Mouse (Mus musculus) mouse embryonic stem cell (cell line): ENCODE measurements around the gene Gast.

Experiments used
- in situ Hi-C, 2 experiments: fragments of 300-500 bp; cut with MboI; formaldehyde crosslinking; loops; 1 replicate in 1 of 2; 3 replicates in 1 of 2; pipeline ENCODE4 v1.14.3; 2019 to 2020; ENCODE audit warnings: low sequenced_read_pairs in 2 of 2, low pct_unique_long_range_greater_than_20kb in 1 of 2, mixed read lengths in 1 of 2; ENCODE audit not compliant: unreplicated experiment in 1 of 2

The Gast gene

DNA sequence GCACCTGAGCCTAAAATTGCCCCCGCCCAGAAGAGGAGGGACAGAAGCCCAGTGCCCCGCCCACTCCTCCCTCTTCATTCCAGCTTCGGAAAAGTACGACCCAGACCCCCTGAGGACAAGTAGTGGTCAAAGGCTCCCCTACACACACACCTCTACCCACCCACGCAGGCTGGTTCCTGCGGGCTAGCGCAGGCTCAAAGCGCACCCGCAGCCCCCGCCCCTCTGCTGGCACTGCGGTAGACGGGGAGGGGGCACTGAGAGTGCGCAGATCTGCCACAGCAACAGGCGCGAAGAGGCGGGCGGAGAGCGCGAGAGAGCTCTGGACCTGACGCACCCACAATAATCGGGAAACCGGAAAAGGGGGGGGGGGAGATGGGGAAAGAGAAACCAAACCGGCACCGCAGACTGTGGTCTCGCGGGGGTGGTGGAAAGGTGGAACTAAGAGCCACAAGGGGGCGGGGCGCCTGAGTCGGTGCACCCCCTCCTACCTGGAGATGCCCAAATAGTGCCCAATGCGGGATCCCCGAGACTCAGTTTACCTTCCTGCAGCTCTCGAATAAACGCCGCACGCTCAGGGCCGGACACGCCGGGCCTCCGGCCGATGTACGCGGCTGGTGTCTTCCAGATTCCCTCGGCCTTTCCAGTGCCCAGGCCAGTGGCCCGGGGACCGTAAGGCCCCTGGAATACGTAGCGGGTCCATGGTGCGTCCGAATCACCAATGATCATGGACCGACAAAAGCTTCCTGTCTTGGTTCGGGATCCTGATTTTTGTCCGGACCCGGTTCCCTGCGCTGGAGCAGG lies 21.1 kb downstream of the Gast start:
- in situ Hi-C loops, result loop anchor here in 1 of 2 experiments (5.0 kb wide), 2 partner anchors 52 to 342 kb away; no protein-coding TSS in a partner anchor

GRCm38 (mm10) chr11:100355972-100356818 lies 22.0 kb downstream of the Gast start, which contains the start of gene Hap1:
Gene Hap1 (minus strand): TSS chr11:100356128.
- in situ Hi-C loops, result loop anchor here in 1 of 2 experiments (5.0 kb wide), 2 partner anchors 51 to 341 kb away; no protein-coding TSS in a partner anchor

- in situ Hi-C loops, result loop anchor here in 1 of 2 experiments (5.0 kb wide), 2 partner anchors 50 to 340 kb away; no protein-coding TSS in a partner anchor
Measured at GRCm38 (mm10) chr11:100356819-100357211, 22.6 kb downstream of the Gast start.

DNA sequence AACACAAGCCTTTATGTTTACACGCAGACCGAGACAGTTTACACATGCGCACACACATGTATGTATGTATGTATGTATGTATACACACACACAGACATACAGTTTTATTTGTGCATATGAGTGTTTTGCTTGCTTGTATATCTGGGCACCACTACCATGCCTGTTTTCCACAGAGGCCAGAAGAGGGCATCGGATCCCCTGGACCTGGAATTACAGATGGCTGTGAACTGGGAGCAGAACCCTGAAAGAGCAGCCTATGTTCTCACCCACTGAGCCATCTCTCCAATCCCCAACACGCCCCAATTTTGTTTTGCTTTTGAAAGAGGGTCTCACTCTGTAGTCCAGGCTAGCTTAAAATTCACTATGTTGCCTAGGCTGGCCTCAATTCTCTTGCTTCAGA lies 23.2 kb downstream of the Gast start:
- in situ Hi-C loops, result loop anchor here in 1 of 2 experiments (5.0 kb wide), 2 partner anchors 50 to 340 kb away; no protein-coding TSS in a partner anchor

DNA sequence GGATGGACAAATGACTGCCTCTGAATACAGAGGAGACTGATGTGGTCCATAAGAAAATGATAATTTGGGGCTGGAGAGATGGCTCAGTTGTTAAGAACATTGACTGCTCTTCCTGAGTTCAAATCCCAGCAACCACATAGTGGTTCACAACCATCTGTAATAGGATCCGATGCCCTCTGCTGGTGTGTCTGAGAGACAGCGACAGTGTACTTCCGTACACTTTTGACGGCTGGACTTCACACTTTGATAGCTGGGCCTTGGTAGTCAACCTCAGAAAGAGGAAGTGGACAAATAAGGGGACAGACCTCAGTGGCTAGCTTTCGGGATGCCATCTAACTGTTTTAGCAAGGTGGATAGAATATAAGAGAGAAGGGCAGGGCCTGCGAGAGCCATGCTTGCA lies 26.0 kb downstream of the Gast start:
- in situ Hi-C loops, result loop anchor here in 1 of 2 experiments (5.0 to 10.0 kb wide), 2 partner anchors 47 to 345 kb away; partner anchors contain the start of gene Dhx58

GRCm38 (mm10) chr11:100361059-100361458 lies 26.9 kb downstream of the Gast start:
- in situ Hi-C loops, result loop anchor here in 1 of 2 experiments (5.0 to 10.0 kb wide), 2 partner anchors 46 to 344 kb away; partner anchors contain the start of gene Dhx58

- in situ Hi-C loops, result loop anchor here in 1 of 2 experiments (5.0 to 10.0 kb wide), 2 partner anchors 45 to 342 kb away; partner anchors contain the start of gene Dhx58
Measured at GRCm38 (mm10) chr11:100362209-100362978, 28.2 kb downstream of the Gast start.

DNA sequence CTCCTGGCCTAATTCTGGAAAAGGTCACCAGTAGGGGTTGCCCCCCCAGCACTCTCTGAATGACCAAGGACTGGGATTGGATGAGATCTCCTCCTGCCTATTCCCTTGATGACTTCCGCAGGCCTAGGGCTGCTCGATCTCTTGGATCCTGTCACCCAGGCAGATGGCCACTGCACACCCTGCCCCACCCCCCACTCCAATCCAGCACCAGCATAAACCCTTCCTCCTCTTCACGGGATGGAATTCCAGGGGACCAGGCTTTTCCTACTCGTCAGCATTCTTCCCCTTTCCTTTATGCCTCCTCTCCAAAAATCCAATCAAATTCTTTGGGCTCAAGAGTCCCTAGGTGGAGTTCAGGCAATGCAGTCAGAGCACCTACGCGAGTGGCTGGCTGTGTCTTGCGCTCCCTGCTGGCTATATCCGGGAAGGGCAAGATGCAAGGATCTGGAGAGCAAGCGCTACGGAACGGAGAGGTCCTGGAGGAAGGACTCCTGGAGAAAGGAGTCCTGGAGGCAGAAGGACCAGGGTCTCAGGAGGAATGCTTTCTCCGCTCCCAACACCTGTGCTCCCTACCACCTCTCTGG lies 28.9 kb downstream of the Gast start:
- in situ Hi-C loops, result loop anchor here in 1 of 2 experiments (5.0 to 10.0 kb wide), 2 partner anchors 44 to 342 kb away; partner anchors contain the start of gene Dhx58

DNA sequence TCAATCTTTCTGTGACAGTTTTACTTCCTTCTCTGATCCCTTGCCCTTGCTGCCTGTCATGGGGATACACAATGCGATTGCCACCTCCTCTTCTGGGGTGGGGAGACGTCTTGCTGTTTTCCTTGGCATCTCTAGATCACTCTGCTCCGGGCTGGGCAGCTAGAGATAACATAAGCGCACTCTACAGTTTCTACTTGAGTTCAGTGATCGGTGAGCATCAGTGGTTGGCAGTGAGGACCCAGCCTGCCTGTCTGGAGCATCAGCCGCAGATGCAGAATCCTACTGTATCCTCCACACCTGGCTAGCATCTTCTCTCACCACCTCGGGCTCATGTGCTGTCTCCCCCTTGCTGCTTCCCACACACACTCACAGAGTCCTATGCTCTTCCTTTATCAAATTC lies 34.9 kb downstream of the Gast start:
- in situ Hi-C loops, result loop anchor here in 1 of 2 experiments (10.0 kb wide), 1 partner anchor 336 kb away; the partner anchor contains the start of gene Dhx58

- in situ Hi-C loops, result loop anchor here in 1 of 2 experiments (10.0 kb wide), 1 partner anchor 335 kb away; the partner anchor contains the start of gene Dhx58
Measured at GRCm38 (mm10) chr11:100369822-100370221, 35.6 kb downstream of the Gast start.

DNA sequence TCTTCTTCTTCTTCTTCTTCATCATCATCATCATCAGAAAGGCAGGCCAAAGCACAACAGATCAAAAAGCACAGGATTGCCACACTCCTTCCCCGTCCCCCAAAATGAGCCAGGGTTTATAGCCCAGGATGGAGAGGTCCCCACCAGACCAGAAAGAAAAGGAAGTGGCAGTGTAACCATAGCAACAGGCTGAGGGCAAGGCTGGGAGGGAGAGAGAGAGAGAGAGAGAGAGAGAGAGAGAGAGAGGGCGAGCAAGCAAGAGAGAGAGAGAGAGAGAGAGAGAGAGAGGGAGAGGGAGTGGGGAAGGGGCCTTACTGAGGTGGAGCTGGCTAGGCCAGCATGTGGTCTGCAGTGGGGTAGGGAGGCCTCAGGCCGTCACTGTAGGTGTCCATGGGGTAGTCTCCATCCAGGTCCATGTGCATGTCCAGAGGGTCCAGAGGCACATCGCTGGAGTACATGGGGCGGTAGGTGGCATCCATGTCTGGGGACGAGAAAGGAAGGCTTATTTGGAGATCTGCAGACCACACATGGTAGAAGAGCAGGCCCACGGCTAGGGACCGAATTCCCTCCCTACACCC lies 37.9 kb downstream of the Gast start:
- in situ Hi-C loops, result no loop called here

- in situ Hi-C loops, result no loop called here
Measured at GRCm38 (mm10) chr11:100375127-100375526, 40.9 kb downstream of the Gast start.

GRCm38 (mm10) chr11:100376005-100376404 lies 41.8 kb downstream of the Gast start:
- in situ Hi-C loops, result no loop called here

GRCm38 (mm10) chr11:100376746-100377389 lies 42.7 kb downstream of the Gast start:
- in situ Hi-C loops, result no loop called here

- in situ Hi-C loops, result no loop called here
Measured at GRCm38 (mm10) chr11:100377989-100378388, 43.8 kb downstream of the Gast start.

GRCm38 (mm10) chr11:100378446-100378845 lies 44.2 kb downstream of the Gast start:
- in situ Hi-C loops, result no loop called here

DNA sequence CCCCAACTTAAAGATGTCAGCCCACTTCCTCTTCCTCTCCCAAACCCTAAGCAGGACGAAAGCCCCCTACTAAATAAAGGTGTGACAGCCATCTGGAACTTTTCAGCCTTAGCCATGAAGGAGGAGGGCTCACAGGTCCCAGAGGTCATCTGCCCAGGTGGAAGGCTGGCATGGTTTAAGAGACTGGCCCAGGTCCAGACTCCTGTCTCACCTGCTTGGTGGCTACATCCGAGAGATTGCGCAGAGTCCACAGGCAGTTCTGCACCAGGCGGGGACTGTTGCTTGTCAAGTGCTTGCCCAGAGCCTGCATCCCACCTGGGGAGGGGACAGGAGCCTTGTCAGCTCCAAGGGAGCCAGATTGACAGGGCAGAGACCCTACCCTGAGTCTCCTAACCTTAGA lies 45.1 kb downstream of the Gast start:
- in situ Hi-C loops, result no loop called here
